Mouse (Mus musculus) testis, adult 2 months (tissue): ENCODE results near the gene Hs1bp3.

Experiments used
- CTCF ChIP-seq: fragments of 200-500 bp; IDR thresholded peaks from 2 replicates; pipeline ENCODE4 v1.5.1; 2012; ENCODE audit warnings: low read depth, mild to moderate bottlenecking, inconsistent platforms, low read length, moderate library complexity; ENCODE audit not compliant: control insufficient read depth, insufficient read depth, insufficient replicate concordance
- POLR2A ChIP-seq: fragments of 200-500 bp; IDR thresholded peaks from 2 replicates; pipeline ENCODE4 v1.6.1; 2012; ENCODE audit warnings: low read depth, mild to moderate bottlenecking, inconsistent platforms, low read length, moderate library complexity; ENCODE audit not compliant: control insufficient read depth

DNA sequence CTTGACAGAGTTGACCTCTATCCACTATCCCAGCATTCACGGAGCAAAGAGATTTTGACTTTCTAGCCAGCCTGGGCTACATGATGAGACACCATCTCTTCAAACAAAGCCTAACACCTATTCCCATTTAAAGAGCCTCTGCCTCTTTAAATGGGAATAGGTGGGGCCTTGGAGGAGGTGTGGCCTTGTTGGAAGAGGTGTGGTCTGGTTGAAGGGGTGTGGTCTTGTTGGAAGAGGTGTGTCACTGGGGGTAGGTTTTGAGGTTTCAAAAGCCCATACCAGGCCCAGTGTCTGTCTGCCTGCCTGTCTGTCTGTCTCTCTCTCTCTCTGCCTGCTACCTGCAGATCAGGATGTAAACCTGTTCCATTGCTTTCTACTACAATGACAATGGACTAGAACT is 6.3 kb upstream of the Hs1bp3 start:
- no peak for TF ChIP-seq CTCF
- TF ChIP-seq POLR2A, result no peak
